Mouse (Mus musculus): Measurements from ENCODE around the gene Wnt5b. TPM values are rescaled to one million over a fixed set of nuclear protein-coding genes. Genes with fewer than 3 reads are reported as not detected.

Gene Wnt5b
- total RNA-seq, 1 experiment from 2014 or later: 0.23 TPM

GRCm38 (mm10) chr6:119431751-119432324, 112.3 kb downstream of the Wnt5b start:
- ATAC-seq (ENCODE audit: extremely low read depth, insufficient number of reproducible peaks, low FRiP score, poor library complexity, severe bottlenecking): no peak

GRCm38 (mm10) chr6:119430508-119430907, 113.6 kb downstream of the Wnt5b start:
- peak; percentile 73 for ATAC-seq (ENCODE audit: extremely low read depth, insufficient number of reproducible peaks, low FRiP score, poor library complexity, severe bottlenecking)

GRCm38 (mm10) chr6:119429311-119429710, 114.8 kb downstream of the Wnt5b start:
- ATAC-seq (ENCODE audit: extremely low read depth, insufficient number of reproducible peaks, low FRiP score, poor library complexity, severe bottlenecking): no peak

- ATAC-seq (ENCODE audit: extremely low read depth, insufficient number of reproducible peaks, low FRiP score, poor library complexity, severe bottlenecking): no peak
Measured at GRCm38 (mm10) chr6:119428611-119429010, 115.5 kb downstream of the Wnt5b start.

GRCm38 (mm10) chr6:119421001-119421400, 123.1 kb downstream of the Wnt5b start:
- ATAC-seq (ENCODE audit: extremely low read depth, insufficient number of reproducible peaks, low FRiP score, poor library complexity, severe bottlenecking): no peak

- no peak for ATAC-seq (ENCODE audit: extremely low read depth, insufficient number of reproducible peaks, low FRiP score, poor library complexity, severe bottlenecking)
Measured at GRCm38 (mm10) chr6:119420357-119420756, 123.8 kb downstream of the Wnt5b start.

GRCm38 (mm10) chr6:119419412-119419811, 124.7 kb downstream of the Wnt5b start:
- ATAC-seq (ENCODE audit: extremely low read depth, insufficient number of reproducible peaks, low FRiP score, poor library complexity, severe bottlenecking): no peak

- no peak for ATAC-seq (ENCODE audit: extremely low read depth, insufficient number of reproducible peaks, low FRiP score, poor library complexity, severe bottlenecking)
Measured at GRCm38 (mm10) chr6:119418392-119419251, 125.5 kb downstream of the Wnt5b start.

- no peak for ATAC-seq (ENCODE audit: extremely low read depth, insufficient number of reproducible peaks, low FRiP score, poor library complexity, severe bottlenecking)
Measured at GRCm38 (mm10) chr6:119417821-119418220, 126.3 kb downstream of the Wnt5b start.

GRCm38 (mm10) chr6:119417354-119417753, 126.8 kb downstream of the Wnt5b start, which contains the start of gene Adipor2:
Gene Adipor2 (minus strand): TSS chr6:119417704.
- ATAC-seq (ENCODE audit: extremely low read depth, insufficient number of reproducible peaks, low FRiP score, poor library complexity, severe bottlenecking): peak; percentile 58; the same call in 1 of the 2 replicates

- ATAC-seq (ENCODE audit: extremely low read depth, insufficient number of reproducible peaks, low FRiP score, poor library complexity, severe bottlenecking): no peak
Measured at GRCm38 (mm10) chr6:119416643-119417042, 127.5 kb downstream of the Wnt5b start.

- ATAC-seq (ENCODE audit: extremely low read depth, insufficient number of reproducible peaks, low FRiP score, poor library complexity, severe bottlenecking): no peak
Measured at GRCm38 (mm10) chr6:119414262-119415043, 129.7 kb downstream of the Wnt5b start.

- ATAC-seq (ENCODE audit: extremely low read depth, insufficient number of reproducible peaks, low FRiP score, poor library complexity, severe bottlenecking): no peak
Measured at GRCm38 (mm10) chr6:119412588-119412987, 131.6 kb downstream of the Wnt5b start.

- no peak for ATAC-seq (ENCODE audit: extremely low read depth, insufficient number of reproducible peaks, low FRiP score, poor library complexity, severe bottlenecking)
Measured at GRCm38 (mm10) chr6:119411511-119411910, 132.6 kb downstream of the Wnt5b start.

GRCm38 (mm10) chr6:119409766-119410165, 134.4 kb downstream of the Wnt5b start:
- ATAC-seq (ENCODE audit: extremely low read depth, insufficient number of reproducible peaks, low FRiP score, poor library complexity, severe bottlenecking): no peak

- peak; percentile 30; the same call in 1 of the 2 replicates for ATAC-seq (ENCODE audit: extremely low read depth, insufficient number of reproducible peaks, low FRiP score, poor library complexity, severe bottlenecking)
Measured at GRCm38 (mm10) chr6:119408582-119408981, 135.6 kb downstream of the Wnt5b start.

GRCm38 (mm10) chr6:119407818-119408217, 136.3 kb downstream of the Wnt5b start:
- peak; percentile 21; the same call in 1 of the 2 replicates for ATAC-seq (ENCODE audit: extremely low read depth, insufficient number of reproducible peaks, low FRiP score, poor library complexity, severe bottlenecking)

- ATAC-seq (ENCODE audit: extremely low read depth, insufficient number of reproducible peaks, low FRiP score, poor library complexity, severe bottlenecking): no peak
Measured at GRCm38 (mm10) chr6:119406528-119406927, 137.6 kb downstream of the Wnt5b start.

- no peak for ATAC-seq (ENCODE audit: extremely low read depth, insufficient number of reproducible peaks, low FRiP score, poor library complexity, severe bottlenecking)
Measured at GRCm38 (mm10) chr6:119405310-119405709, 138.8 kb downstream of the Wnt5b start.

All from neutrophil, adult 5-6 weeks (primary cell).